Mouse (Mus musculus) limb, embryonic 14.5 days (tissue): Measurements from ENCODE around the gene Dnaic2. TPM values are rescaled to one million over a fixed set of nuclear protein-coding genes. Genes with fewer than 3 reads are reported as not detected.

Experiments
- ATAC-seq: fragments of 200-750 bp; cut with Nextera tagmentation; 2 replicates; pipeline ENCODE4 v1.8.0; 2017; ENCODE audit warnings: low read depth, moderate number of reproducible peaks, moderate TSS enrichment; ENCODE audit not compliant: low FRiP score
- DNase-seq: peaks from one replicate; pipeline ENCODE4 v3.0.0-alpha.2; 2015; ENCODE audit warnings: low spot score
- H3K27ac ChIP-seq: fragments of 300-500 bp; sonication (generic); replicated peaks from 2 replicates; pipeline ENCODE4 v1.5.1; 2014; ENCODE audit warnings: low read depth, mild to moderate bottlenecking, low read length, moderate library complexity, mixed read lengths
- H3K27me3 ChIP-seq: fragments of 300-500 bp; sonication (generic); 2 replicates; pipeline ENCODE4 v1.6.1; 2014; ENCODE audit warnings: low read length, mixed read lengths; ENCODE audit not compliant: control insufficient read depth, insufficient read depth
- H3K36me3 ChIP-seq: fragments of 300-500 bp; sonication (generic); 2 replicates; pipeline ENCODE4 v1.6.1; 2014; ENCODE audit warnings: mild to moderate bottlenecking, low read length, moderate library complexity, mixed read lengths; ENCODE audit not compliant: control insufficient read depth, insufficient read depth
- H3K4me1 ChIP-seq: fragments of 300-500 bp; sonication (generic); 2 replicates; pipeline ENCODE4 v1.6.1; 2014; ENCODE audit warnings: antibody characterized with exemption, low read length, mixed read lengths; ENCODE audit not compliant: control insufficient read depth, insufficient read depth
- H3K4me2 ChIP-seq: fragments of 300-500 bp; sonication (generic); replicated peaks from 2 replicates; pipeline ENCODE4 v1.6.1; 2014; ENCODE audit warnings: low read depth, mild to moderate bottlenecking, low read length, moderate library complexity; ENCODE audit not compliant: severe bottlenecking
- H3K4me3 ChIP-seq: fragments of 300-500 bp; sonication (generic); replicated peaks from 2 replicates; pipeline ENCODE4 v1.5.1; 2014; ENCODE audit warnings: low read length
- H3K9ac ChIP-seq: fragments of 300-500 bp; sonication (generic); 2 replicates; pipeline ENCODE4 v1.6.1; 2014; ENCODE audit warnings: mild to moderate bottlenecking, low read depth, low read length, moderate library complexity; ENCODE audit not compliant: severe bottlenecking
- H3K9me3 ChIP-seq: fragments of 300-500 bp; sonication (generic); 2 replicates; pipeline ENCODE4 v1.6.1; 2016; ENCODE audit warnings: low read length; ENCODE audit not compliant: control insufficient read depth
- POLR2A ChIP-seq: fragments of 200-500 bp; IDR thresholded peaks from 2 replicates; pipeline ENCODE4 v1.8.0; 2012; ENCODE audit warnings: inconsistent platforms, mild to moderate bottlenecking, moderate library complexity, borderline replicate concordance; ENCODE audit not compliant: insufficient read depth, insufficient read length; ENCODE audit errors: extremely low read depth
- WGBS: fragments of 180-500 bp; shearing (Covaris S2); extraction: QIAGEN DNeasy Blood & Tissue Kit; methylation state at CpG from one replicate; pipeline ENCODE4 v1.1.7; 2014; 5-methylcytosine and 5-hydroxymethylcytosine counted together
- polyA plus RNA-seq, 2 experiments: library from polyadenylated mRNA; depleted of rRNA in 1 of 2; stranded (reverse) in 1 of 2; unstranded in 1 of 2; fragments of >200 nt; fragmentation: Nextera tagmentation in 1 of 2; extraction: Ambion mirVana in 1 of 2; gene quantifications; 2 replicates each; pipeline versions ENCODE4 v1.2.1 to v1.2.3; 2012 to 2014

Gene Dnaic2
- polyA plus RNA-seq, 2 experiments = 0.55 to 1.6 TPM

DNA sequence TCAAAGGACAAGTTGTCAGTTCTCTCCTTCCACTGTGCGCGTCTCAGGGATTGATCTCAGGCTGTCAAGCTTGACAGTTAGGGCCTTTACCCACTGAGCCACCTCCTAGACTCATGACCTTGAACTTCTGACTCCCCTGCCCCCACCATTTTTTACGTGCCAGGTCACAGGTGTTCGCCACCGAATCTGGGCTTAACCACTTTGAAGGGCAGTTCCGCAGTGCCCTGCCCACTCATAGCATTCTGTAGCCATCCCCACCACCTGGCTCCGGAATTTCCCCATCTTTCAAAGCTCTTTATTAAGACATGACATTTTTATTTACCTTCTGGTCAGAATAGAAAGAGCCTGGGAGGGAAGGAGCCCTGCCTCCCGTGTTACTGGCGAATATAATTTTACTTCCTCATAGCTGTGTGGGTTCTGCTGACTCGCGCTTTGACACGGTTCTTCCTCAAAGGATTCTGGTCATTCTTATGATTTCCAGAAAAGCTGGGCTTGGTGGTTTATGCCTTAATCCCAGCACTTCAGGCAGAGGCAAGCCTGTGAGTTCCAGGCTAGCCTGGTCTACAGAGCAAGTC lies 20.4 kb downstream of the Dnaic2 start:
- H3K4me1 ChIP-seq = no peaks in the 10 kb centered on the region
- no peaks in the 10 kb centered on the region for H3K27me3 ChIP-seq
- H3K27ac ChIP-seq = no peak overlapping the region
- DNase-seq (no peak), ATAC-seq (no peak)
- H3K4me2 ChIP-seq = no peak overlapping the region
- 61% methylated on average over 12 of the region's 12 CpGs for WGBS
- H3K4me3 ChIP-seq = no peak overlapping the region
- H3K9me3 ChIP-seq = no peaks in the 10 kb centered on the region
- no peak for TF ChIP-seq POLR2A
- no peak overlapping the region for H3K9ac ChIP-seq
- H3K36me3 ChIP-seq = no peaks in the 10 kb centered on the region

GRCm38 (mm10) chr11:114764820-114765818 lies 37.9 kb downstream of the Dnaic2 start, which contains the start of gene Kif19a:
Kif19a (plus strand) TSS chr11:114765388.
- Histone ChIP-seq H3K9ac (0 out of 2 replicates have a peak within 1 kb of the TSS, but pooled peaks have one; percentile 2), H3K4me1 (no peaks in the 10 kb centered on the region), H3K36me3 (no peaks in the 10 kb centered on the region), H3K9me3 (no peaks in the 10 kb centered on the region), H3K4me3 (peak within 1 kb of the TSS; percentile 45), H3K27ac (no peak within 1 kb of the TSS), H3K27me3 (peaks cover 13% of the 10 kb centered on the region; the same call in 1 of the 2 replicates), H3K4me2 (peak within 1 kb of the TSS; percentile 87)
- DNase-seq (peak; percentile 51), ATAC-seq (peak; percentile 60; the same call in 1 of the 2 replicates)
- no peak for TF ChIP-seq POLR2A
- 3% methylated on average over 39 of the region's 51 CpGs for WGBS

GRCm38 (mm10) chr11:114769911-114770310 lies 42.7 kb downstream of the Dnaic2 start:
- Histone ChIP-seq H3K27ac (no peak overlapping the region), H3K9me3 (no peaks in the 10 kb centered on the region), H3K9ac (no peak overlapping the region), H3K36me3 (no peaks in the 10 kb centered on the region), H3K4me2 (no peak overlapping the region), H3K27me3 (peaks cover 13% of the 10 kb centered on the region; the same call in 1 of the 2 replicates), H3K4me1 (no peaks in the 10 kb centered on the region), H3K4me3 (no peak overlapping the region)
- 55% methylated on average over 6 of the region's 6 CpGs for WGBS
- TF ChIP-seq POLR2A = no peak
- DNase-seq (no peak), ATAC-seq (peak; percentile 19; the same call in 1 of the 2 replicates)

DNA sequence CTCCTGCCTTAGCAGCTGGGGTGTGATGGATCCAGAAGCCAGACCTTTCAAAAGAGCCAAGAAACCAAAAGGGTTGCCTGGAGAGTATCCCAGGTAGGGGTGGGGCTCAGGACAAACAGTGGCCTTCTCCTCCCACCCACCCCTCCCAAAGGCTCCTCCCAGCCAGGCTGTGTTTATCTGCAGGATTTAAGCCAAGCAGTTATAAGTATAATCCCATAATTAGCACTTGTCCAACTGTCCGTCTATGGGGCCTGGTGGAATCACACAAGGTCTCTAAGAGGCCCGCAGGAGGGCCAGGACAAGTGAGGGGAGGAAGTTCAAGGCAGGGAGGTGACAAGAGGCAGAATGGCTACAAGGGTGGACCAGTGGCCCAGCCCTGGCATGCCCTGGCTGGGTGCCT lies 44.7 kb downstream of the Dnaic2 start:
- TF ChIP-seq POLR2A = no peak
- 63% methylated on average over 2 of the region's 2 CpGs for WGBS
- ATAC-seq = no peak

DNA sequence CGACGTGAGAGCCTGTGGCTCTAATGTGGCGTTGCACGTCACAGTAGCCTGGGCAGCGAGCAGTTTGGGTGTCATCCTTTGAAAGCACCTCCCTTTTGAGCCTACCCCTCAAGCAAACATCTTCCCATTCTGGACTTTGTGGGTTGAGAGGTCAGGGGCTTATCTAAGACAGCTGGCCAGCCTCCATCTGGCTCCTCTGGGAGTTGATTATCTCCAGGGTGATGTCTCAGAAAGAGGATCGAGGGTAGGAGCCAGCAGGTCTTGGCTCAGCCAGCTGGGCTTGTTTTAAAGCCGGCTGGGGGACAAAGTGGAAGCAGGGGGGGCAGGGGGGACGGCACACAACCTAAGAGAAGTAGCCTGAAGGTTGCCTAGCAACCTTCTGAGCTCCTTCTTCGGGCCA lies 52.9 kb downstream of the Dnaic2 start:
- no peaks in the 10 kb centered on the region for H3K36me3 ChIP-seq
- no peak for ATAC-seq

More for the DNA sequence above, 44.7 kb downstream of the Dnaic2 start:
- H3K4me1 ChIP-seq = no peaks in the 10 kb centered on the region
- no peaks in the 10 kb centered on the region for H3K27me3 ChIP-seq
- H3K4me3 ChIP-seq = no peak overlapping the region
- no peak overlapping the region for H3K27ac ChIP-seq
- H3K9ac ChIP-seq = no peak overlapping the region
- no peak overlapping the region for H3K4me2 ChIP-seq
- no peaks in the 10 kb centered on the region for H3K36me3 ChIP-seq
- H3K9me3 ChIP-seq = no peaks in the 10 kb centered on the region
- DNase-seq = no peak

More for the DNA sequence above, 52.9 kb downstream of the Dnaic2 start:
- no peak overlapping the region for H3K4me2 ChIP-seq
- DNase-seq = no peak
- H3K4me1 ChIP-seq = no peaks in the 10 kb centered on the region
- H3K27ac ChIP-seq = no peak overlapping the region
- no peaks in the 10 kb centered on the region for H3K9me3 ChIP-seq
- WGBS = 50% methylated on average over 9 of the region's 9 CpGs
- H3K9ac ChIP-seq = no peak overlapping the region
- H3K4me3 ChIP-seq = no peak overlapping the region
- TF ChIP-seq POLR2A = no peak
- H3K27me3 ChIP-seq = peaks cover 9% of the 10 kb centered on the region
